ENCODE assay signal across 8 mouse cellular contexts in the genomic region with DNA sequence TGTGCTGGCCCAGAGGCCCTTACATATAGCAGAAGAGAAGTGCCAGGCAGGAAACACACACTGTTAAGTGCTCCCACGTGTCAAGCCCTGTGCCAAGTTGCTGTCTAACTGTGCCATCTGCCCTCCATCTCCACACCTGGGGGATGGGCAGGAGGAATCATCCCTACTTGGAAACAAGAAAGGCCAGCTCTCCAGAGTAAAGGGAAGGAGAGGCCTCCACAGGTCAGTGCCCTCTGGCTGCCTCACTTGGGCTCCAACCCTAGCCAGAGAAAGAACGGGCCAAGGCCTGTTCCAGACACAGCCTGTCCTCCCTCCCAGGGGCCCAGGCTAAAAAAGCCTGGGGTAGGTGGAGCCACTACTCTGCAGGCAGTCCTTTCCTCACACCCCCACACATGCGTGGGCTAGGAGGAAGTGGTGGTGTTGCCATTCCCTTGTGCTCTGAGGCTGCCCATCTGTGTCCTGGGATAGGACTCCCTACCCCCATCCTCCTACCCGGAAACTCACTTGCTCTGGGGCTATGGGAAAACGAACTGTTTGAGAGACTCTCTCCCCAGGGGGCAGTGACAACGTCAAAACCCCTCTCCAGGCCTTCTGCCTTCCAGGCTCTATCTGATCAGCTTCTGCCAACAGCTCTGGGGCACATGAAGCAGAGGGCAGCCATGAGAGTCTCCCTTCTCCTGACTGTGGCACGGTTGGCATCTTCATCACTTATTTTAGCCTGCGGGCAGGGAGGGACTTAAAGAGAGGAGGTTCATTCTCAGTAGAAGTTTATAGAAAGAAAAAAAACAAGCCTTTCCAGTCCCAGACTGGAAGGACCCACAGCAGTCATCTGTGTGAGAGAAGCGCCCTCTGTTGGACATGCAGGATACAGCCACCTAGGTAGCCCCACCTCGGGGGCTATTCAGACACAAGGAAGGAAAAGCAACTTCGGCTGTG. TPM values are rescaled to one million over a fixed set of nuclear protein-coding genes. Genes with fewer than 3 reads are reported as not detected.
DNase-seq lines count a peak whose midpoint lies in the region; ATAC-seq lines count a peak whose summit lies in the region.

No protein-coding gene starts in this region.

- peak overlapping the region; percentile 67; the same call in 1 of the 2 replicates for H3K27ac ChIP-seq in hindbrain, embryonic 10.5 days
- peak overlapping the region; percentile 80 for H3K27ac ChIP-seq in lung, embryonic 16.5 days (ENCODE audit: low read length)

- no peak overlapping the region for H3K4me3 ChIP-seq in hindbrain, embryonic 10.5 days
- H3K4me3 ChIP-seq in lung, embryonic 16.5 days (ENCODE audit: low read length), result no peak overlapping the region

- H3K9me3 ChIP-seq in hindbrain, embryonic 10.5 days, result no peaks in the 10 kb centered on the region
- no peaks in the 10 kb centered on the region for H3K9me3 ChIP-seq in lung, embryonic 16.5 days (ENCODE audit: control insufficient read depth, low read length)

- no peak overlapping the region for H3K4me2 ChIP-seq in lung, embryonic 16.5 days (ENCODE audit: low read depth, low read length)

- peak; percentile 85 for ATAC-seq in lung, embryonic 16.5 days (ENCODE audit: low read depth)

- peak overlapping the region; percentile 12; the same call in 1 of the 2 replicates for H3K9ac ChIP-seq in lung, embryonic 16.5 days (ENCODE audit: low read length)

- 0 out of 2 replicates have a peak, but pooled peaks cover 7% of the 10 kb centered on the region for H3K27me3 ChIP-seq in hindbrain, embryonic 10.5 days (ENCODE audit: insufficient read depth, poor library complexity, severe bottlenecking)
- no peaks in the 10 kb centered on the region for H3K27me3 ChIP-seq in lung, embryonic 16.5 days (ENCODE audit: control insufficient read depth, insufficient read depth, low read depth, low read length)

- no peaks in the 10 kb centered on the region for H3K36me3 ChIP-seq in hindbrain, embryonic 10.5 days
- H3K36me3 ChIP-seq in lung, embryonic 16.5 days (ENCODE audit: control insufficient read depth, insufficient read depth, low read length), result no peaks in the 10 kb centered on the region

- DNase-seq in MN1 (ENCODE audit: low spot score), result peak; percentile 94
- peak; percentile 84 for DNase-seq in cerebellum, adult 9-11 months
- peak; percentile 69 to 91 for DNase-seq in frontal cortex, adult 2 months (ENCODE audit: extremely low spot score in 1 of 2, low spot score in 1 of 2)
- DNase-seq in hindbrain, embryonic 10.5 days (ENCODE audit: low spot score), result peak; percentile 74
- DNase-seq in layer of hippocampus, adult 9-11 months, result peak; percentile 92
- peak; percentile 66 for DNase-seq in ovary, postnatal 10 days (ENCODE audit: low spot score)
- peak; percentile 88 for DNase-seq in thymus, postnatal 0 days (ENCODE audit: low spot score)

- H3K4me1 ChIP-seq in hindbrain, embryonic 10.5 days (replicated peaks), result peaks cover 28% of the 10 kb centered on the region
- peaks cover 12% of the 10 kb centered on the region for H3K4me1 ChIP-seq in lung, embryonic 16.5 days (replicated peaks; ENCODE audit: control insufficient read depth, insufficient read depth, low read length)

- 19% methylated on average over 11 of the region's 11 CpGs for WGBS in hindbrain, embryonic 10.5 days
- WGBS in lung, embryonic 16.5 days, result 11% methylated on average over 11 of the region's 11 CpGs

RNA-seq across cellular contexts. Expression of a gene that starts 6.6 kb away (rescaled TPM):
- polyA plus RNA-seq in frontal cortex, adult 2 months (2012; rRNA removed), result 23.3 and 24.5 TPM in 2 replicates
- 19.8 and 23.5 TPM in 2 replicates for polyA plus RNA-seq in hindbrain, embryonic 10.5 days (2016; fragmentation: Nextera tagmentation; extraction: Ambion mirVana)
- polyA plus RNA-seq in lung, embryonic 16.5 days (2015; fragmentation: Nextera tagmentation; extraction: Ambion mirVana), result 24.8 and 27.6 TPM in 2 replicates
- polyA plus RNA-seq in thymus, postnatal 0 days (2015; fragmentation: Nextera tagmentation; extraction: Ambion mirVana), result 50.9 and 62.5 TPM in 2 replicates

RNA-seq across cellular contexts. Expression of a gene that starts 34.5 kb away (rescaled TPM):
- polyA plus RNA-seq in frontal cortex, adult 2 months (2012; rRNA removed), result 343 and 371 TPM in 2 replicates
- polyA plus RNA-seq in hindbrain, embryonic 10.5 days (2016; fragmentation: Nextera tagmentation; extraction: Ambion mirVana), result 18.2 and 28.9 TPM in 2 replicates
- 6.2 and 7.0 TPM in 2 replicates for polyA plus RNA-seq in lung, embryonic 16.5 days (2015; fragmentation: Nextera tagmentation; extraction: Ambion mirVana)
- polyA plus RNA-seq in thymus, postnatal 0 days (2015; fragmentation: Nextera tagmentation; extraction: Ambion mirVana), result 3.1 and 3.5 TPM in 2 replicates

Comparison
In these comparisons a context has a peak if more than half of its experiments do, and no peak if none do; other contexts are left out.
1. RNA of a gene that starts 34.5 kb away (polyA plus RNA-seq): 343 to 371 TPM in frontal cortex, adult 2 months; 18.2 to 28.9 TPM in hindbrain, embryonic 10.5 days, 6.2 to 7.0 TPM in lung, embryonic 16.5 days and 3.1 to 3.5 TPM in thymus, postnatal 0 days; every median in the first group is over 10 times any median in the second.
2. Peak in every context shown above with its lines, with median percentiles within 50 percentile points of each other: DNase-seq.